Mouse (Mus musculus) midbrain, embryonic 16.5 days (tissue): Measurements from ENCODE around the gene Naglu. TPM values are rescaled to one million over a fixed set of nuclear protein-coding genes. Genes with fewer than 3 reads are reported as not detected.

Source experiments
- ATAC-seq: fragments of 200-750 bp; cut with Nextera tagmentation; 2 replicates; pipeline ENCODE4 v1.8.0; 2017; ENCODE audit warnings: moderate TSS enrichment
- H3K27ac ChIP-seq: fragments of 300-500 bp; sonication (generic); 2 replicates; pipeline ENCODE4 v1.5.1; 2014; ENCODE audit warnings: mild to moderate bottlenecking, low read length, mixed read lengths
- H3K27me3 ChIP-seq: fragments of 300-500 bp; sonication (generic); 2 replicates; pipeline ENCODE4 v1.6.1; 2014; ENCODE audit warnings: low read depth, low read length, mixed read lengths; ENCODE audit not compliant: control insufficient read depth, insufficient read depth
- H3K36me3 ChIP-seq: fragments of 300-500 bp; sonication (generic); 2 replicates; pipeline ENCODE4 v1.6.1; 2014; ENCODE audit warnings: mild to moderate bottlenecking, low read length, moderate library complexity, mixed read lengths; ENCODE audit not compliant: control insufficient read depth, insufficient read depth
- H3K4me1 ChIP-seq: fragments of 300-500 bp; sonication (generic); 2 replicates; pipeline ENCODE4 v1.6.1; 2014; ENCODE audit warnings: mild to moderate bottlenecking, low read length, mixed read lengths; ENCODE audit not compliant: control insufficient read depth, insufficient read depth
- H3K4me2 ChIP-seq: fragments of 300-500 bp; sonication (generic); 2 replicates; pipeline ENCODE4 v1.6.1; 2014; ENCODE audit warnings: mild to moderate bottlenecking, low read length, mixed read lengths
- H3K4me3 ChIP-seq: fragments of 300-500 bp; sonication (generic); 2 replicates; pipeline ENCODE4 v1.5.1; 2014; ENCODE audit warnings: low read depth, mild to moderate bottlenecking, low read length, moderate library complexity, mixed read lengths
- H3K9ac ChIP-seq: fragments of 300-500 bp; sonication (generic); 2 replicates; pipeline ENCODE4 v1.6.1; 2014; ENCODE audit warnings: low read depth, low read length, mixed read lengths
- H3K9me3 ChIP-seq: fragments of 300-500 bp; sonication (generic); replicated peaks from 2 replicates; pipeline ENCODE4 v1.6.1; 2014; ENCODE audit warnings: mild to moderate bottlenecking, low read length, mixed read lengths; ENCODE audit not compliant: control insufficient read depth, poor library complexity, severe bottlenecking
- WGBS: fragments of 180-500 bp; shearing (Covaris S2); extraction: QIAGEN DNeasy Blood & Tissue Kit; methylation state at CpG from one replicate; pipeline ENCODE4 v1.1.7; 2014; 5-methylcytosine and 5-hydroxymethylcytosine counted together
- polyA plus RNA-seq: library from polyadenylated mRNA; unstranded; fragments of >200 nt; fragmentation: Nextera tagmentation; extraction: Ambion mirVana; gene quantifications from 2 replicates; pipeline ENCODE4 v1.2.1, GENCODE M21; 2015

Naglu gene
- polyA plus RNA-seq, 1 experiment from 2014 or later = 14.2 TPM

DNA sequence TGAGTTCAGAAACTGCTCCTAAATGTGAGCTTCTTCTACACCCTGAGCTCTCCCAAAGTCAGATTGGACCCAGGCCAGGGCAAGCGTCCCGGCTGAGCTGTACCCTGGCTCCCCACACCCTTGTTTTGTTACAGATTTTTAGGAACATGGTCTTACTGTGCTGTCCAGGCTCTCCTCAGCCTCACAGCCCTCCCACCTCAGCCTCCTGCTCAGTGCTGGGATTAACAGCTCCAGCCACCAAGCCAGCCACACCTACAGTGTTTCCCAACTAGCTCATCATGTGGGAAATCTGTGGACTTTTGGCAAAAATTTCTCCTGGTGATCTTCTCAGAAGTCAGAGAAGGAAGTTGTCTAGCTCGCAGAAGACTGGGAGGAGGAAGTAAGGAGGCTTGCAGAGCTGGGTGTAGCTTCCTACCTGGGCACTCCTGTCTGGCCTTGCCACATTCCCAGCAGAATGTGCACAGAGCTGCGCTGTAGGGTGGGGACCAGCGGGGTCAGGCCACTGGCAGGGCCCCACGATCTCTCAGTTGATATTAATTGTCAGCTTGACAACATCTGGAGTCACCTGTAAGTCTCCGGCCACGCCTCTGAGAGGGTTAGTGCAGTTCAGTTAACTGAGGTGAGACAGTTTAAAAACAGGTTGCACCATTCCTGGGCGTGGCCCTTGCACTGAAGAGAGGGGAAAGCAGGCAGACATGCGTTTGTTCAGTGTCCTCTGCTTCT is 16.9 kb upstream of the Naglu start:
- Histone ChIP-seq H3K4me1 (no peaks in the 10 kb centered on the region), H3K36me3 (peaks cover 43% of the 10 kb centered on the region), H3K27ac (no peak overlapping the region), H3K4me2 (no peak overlapping the region), H3K9me3 (no peaks in the 10 kb centered on the region), H3K4me3 (no peak overlapping the region), H3K27me3 (no peaks in the 10 kb centered on the region), H3K9ac (no peak overlapping the region)
- ATAC-seq = no peak
- 91% methylated on average over 10 of the region's 10 CpGs for WGBS

DNA sequence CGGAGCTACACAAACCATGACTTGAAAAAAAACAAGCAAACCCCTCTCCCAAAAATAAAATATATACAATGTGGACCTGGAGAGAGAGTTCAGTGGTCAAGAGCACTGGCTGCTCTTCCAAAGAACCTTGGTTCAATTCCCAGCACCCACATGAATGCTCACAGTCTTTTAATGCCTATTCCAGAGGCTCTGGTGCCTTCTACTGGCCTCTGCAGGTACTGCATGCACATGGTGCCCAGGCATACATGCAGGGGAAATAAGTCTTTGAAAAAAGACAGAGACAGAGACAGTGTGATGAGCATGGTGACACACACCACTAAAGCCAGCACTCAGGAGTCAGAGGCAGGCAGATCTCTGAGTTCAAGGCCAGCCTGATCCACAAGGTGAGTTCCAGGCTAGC is 15.8 kb upstream of the Naglu start:
- Histone ChIP-seq H3K9ac (no peak overlapping the region), H3K36me3 (peaks cover 46% of the 10 kb centered on the region), H3K4me1 (no peaks in the 10 kb centered on the region), H3K4me2 (no peak overlapping the region), H3K27ac (no peak overlapping the region), H3K9me3 (no peaks in the 10 kb centered on the region), H3K4me3 (no peak overlapping the region), H3K27me3 (no peaks in the 10 kb centered on the region)
- no peak for ATAC-seq
- WGBS = 95% methylated on average over 1 of the region's 1 CpGs

- Histone ChIP-seq H3K36me3 (peaks cover 51% of the 10 kb centered on the region), H3K27me3 (no peaks in the 10 kb centered on the region), H3K27ac (no peak overlapping the region), H3K9me3 (no peaks in the 10 kb centered on the region), H3K9ac (no peak overlapping the region), H3K4me2 (no peak overlapping the region), H3K4me1 (no peaks in the 10 kb centered on the region), H3K4me3 (no peak overlapping the region)
- ATAC-seq = no peak
- 87% methylated on average over 14 of the region's 14 CpGs for WGBS
Observed at GRCm38 (mm10) chr11:101055418-101055817, 14.4 kb upstream of the Naglu start.

DNA sequence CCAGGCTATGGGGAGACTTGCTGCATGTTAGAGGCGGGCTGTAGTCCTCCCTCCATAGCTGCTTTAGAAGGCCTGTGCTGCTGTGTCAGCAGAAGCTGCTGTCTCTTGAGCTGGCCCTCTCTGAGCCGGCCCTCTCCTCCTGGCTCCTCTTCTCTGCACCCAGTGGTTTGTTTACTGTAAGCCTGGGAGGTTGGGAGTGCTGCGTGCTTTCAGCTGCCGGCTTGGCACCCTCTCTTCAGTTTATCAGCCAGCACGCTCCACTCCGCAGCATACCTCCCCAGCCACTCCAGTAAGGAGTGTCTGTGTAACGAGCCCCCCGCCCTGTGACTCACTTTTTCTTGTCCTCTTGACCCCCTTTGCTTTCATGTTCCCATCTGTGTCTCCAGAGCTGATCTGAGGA is 12.9 kb upstream of the Naglu start:
- H3K4me3 ChIP-seq = no peak overlapping the region
- no peak overlapping the region for H3K27ac ChIP-seq
- no peaks in the 10 kb centered on the region for H3K4me1 ChIP-seq
- 55% methylated on average over 8 of the region's 8 CpGs for WGBS
- H3K9me3 ChIP-seq = no peaks in the 10 kb centered on the region
- H3K27me3 ChIP-seq = no peaks in the 10 kb centered on the region
- H3K36me3 ChIP-seq = peaks cover 59% of the 10 kb centered on the region
- H3K9ac ChIP-seq = no peak overlapping the region
- no peak overlapping the region for H3K4me2 ChIP-seq
- ATAC-seq = no peak

GRCm38 (mm10) chr11:101057860-101058259 is 12.0 kb upstream of the Naglu start:
- 37% methylated on average over 5 of the region's 5 CpGs for WGBS
- Histone ChIP-seq H3K4me2 (no peak overlapping the region), H3K27me3 (no peaks in the 10 kb centered on the region), H3K9me3 (no peaks in the 10 kb centered on the region), H3K36me3 (peaks cover 59% of the 10 kb centered on the region), H3K9ac (no peak overlapping the region), H3K27ac (no peak overlapping the region), H3K4me1 (no peaks in the 10 kb centered on the region), H3K4me3 (no peak overlapping the region)
- ATAC-seq = no peak

DNA sequence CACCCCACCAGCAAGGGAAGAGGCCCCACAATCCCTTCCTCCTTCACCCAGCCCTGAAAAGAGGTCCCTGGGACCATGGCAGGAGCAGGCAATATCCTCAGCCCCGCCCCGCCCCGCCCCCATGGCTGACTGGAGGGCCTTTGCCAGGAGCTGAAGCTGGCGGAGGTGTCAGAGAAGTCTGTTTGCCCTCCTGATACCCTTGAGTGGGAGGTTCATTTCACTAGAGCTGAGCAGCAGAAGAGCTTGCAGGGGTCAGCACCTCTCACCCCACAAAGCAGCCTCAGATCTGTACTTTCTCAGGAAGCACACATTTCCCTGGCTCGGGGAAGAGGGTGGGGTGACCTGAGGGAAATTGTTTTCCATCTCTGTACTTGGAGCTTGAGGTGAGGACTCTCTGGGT is 11.1 kb upstream of the Naglu start:
- no peaks in the 10 kb centered on the region for H3K27me3 ChIP-seq
- 79% methylated on average over 5 of the region's 5 CpGs for WGBS
- H3K4me1 ChIP-seq = no peaks in the 10 kb centered on the region
- H3K36me3 ChIP-seq = peaks cover 57% of the 10 kb centered on the region
- H3K4me3 ChIP-seq = no peak overlapping the region
- H3K27ac ChIP-seq = peak overlapping the region; percentile 44
- ATAC-seq = no peak
- H3K4me2 ChIP-seq = no peak overlapping the region
- no peak overlapping the region for H3K9ac ChIP-seq
- H3K9me3 ChIP-seq = no peaks in the 10 kb centered on the region

DNA sequence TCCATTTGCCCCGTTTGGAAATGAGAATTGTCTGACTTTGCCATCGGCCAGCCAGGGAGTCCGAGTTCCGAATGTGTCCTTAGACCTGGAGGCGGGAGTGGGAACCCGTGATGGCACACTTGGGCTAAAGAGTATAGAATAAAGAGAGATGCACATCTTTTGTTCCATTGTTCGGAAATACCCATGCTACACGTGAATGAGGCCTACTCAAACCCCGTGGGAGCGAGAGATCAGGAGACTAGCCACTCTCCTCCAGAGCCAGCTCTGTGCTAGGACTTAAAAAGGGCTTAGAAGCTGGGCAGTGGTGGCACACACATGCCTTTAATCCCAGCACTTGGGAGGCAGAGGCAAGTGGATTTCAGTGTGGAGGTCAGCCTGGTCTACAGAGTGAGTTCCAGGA is 10.3 kb upstream of the Naglu start:
- Histone ChIP-seq H3K36me3 (peaks cover 53% of the 10 kb centered on the region), H3K4me1 (no peaks in the 10 kb centered on the region), H3K4me2 (no peak overlapping the region), H3K9me3 (no peaks in the 10 kb centered on the region), H3K9ac (no peak overlapping the region), H3K4me3 (no peak overlapping the region), H3K27me3 (no peaks in the 10 kb centered on the region), H3K27ac (peak overlapping the region; percentile 50; the same call in 1 of the 2 replicates)
- no peak for ATAC-seq
- 71% methylated on average over 10 of the region's 10 CpGs for WGBS

DNA sequence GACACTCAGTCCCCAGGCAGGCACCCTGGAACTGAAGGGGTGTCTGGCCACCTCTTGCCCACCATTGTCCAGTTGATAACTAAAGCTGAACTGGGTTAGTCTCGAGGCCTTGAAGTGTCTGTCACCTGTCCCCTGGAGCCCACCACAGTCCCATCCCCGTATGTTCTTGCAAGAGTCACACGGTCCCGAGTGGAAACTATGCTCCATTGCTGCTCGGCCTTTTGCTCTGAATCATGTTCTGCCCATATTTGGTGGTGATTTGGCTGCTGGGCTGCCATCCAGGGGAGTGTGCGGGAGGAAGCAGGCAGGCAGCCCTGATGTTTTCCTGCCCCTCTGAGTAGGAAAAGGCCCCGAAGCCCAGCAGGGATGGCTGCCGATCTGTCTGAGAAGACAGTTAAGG is 9.7 kb upstream of the Naglu start:
- H3K36me3 ChIP-seq = peaks cover 51% of the 10 kb centered on the region
- H3K27me3 ChIP-seq = no peaks in the 10 kb centered on the region
- no peak for ATAC-seq
- no peak overlapping the region for H3K4me3 ChIP-seq
- peak overlapping the region; percentile 50; the same call in 1 of the 2 replicates for H3K27ac ChIP-seq
- no peaks in the 10 kb centered on the region for H3K4me1 ChIP-seq
- WGBS = 80% methylated on average over 8 of the region's 8 CpGs
- no peaks in the 10 kb centered on the region for H3K9me3 ChIP-seq
- H3K4me2 ChIP-seq = no peak overlapping the region
- H3K9ac ChIP-seq = no peak overlapping the region

GRCm38 (mm10) chr11:101061049-101061448 is 8.8 kb upstream of the Naglu start:
- Histone ChIP-seq H3K4me1 (no peaks in the 10 kb centered on the region), H3K36me3 (peaks cover 42% of the 10 kb centered on the region), H3K4me2 (no peak overlapping the region), H3K9me3 (no peaks in the 10 kb centered on the region), H3K27ac (no peak overlapping the region), H3K27me3 (no peaks in the 10 kb centered on the region), H3K9ac (no peak overlapping the region), H3K4me3 (no peak overlapping the region)
- ATAC-seq = no peak
- 90% methylated on average over 5 of the region's 5 CpGs for WGBS
